Mouse (Mus musculus) hindbrain, postnatal 0 days (tissue): Measurements from ENCODE around the gene Agfg1. TPM values are rescaled to one million over a fixed set of nuclear protein-coding genes. Genes with fewer than 3 reads are reported as not detected.
"Not testable (repeated sequence)": the region's sequence is repeated elsewhere in the genome, so short reads cannot be mapped to it uniquely, and the experiment has no call there.

Experiments used
- ATAC-seq: fragments of 200-750 bp; cut with Nextera tagmentation; 2 replicates; pipeline ENCODE4 v1.8.0; 2017; ENCODE audit warnings: mild to moderate bottlenecking, moderate TSS enrichment, moderate library complexity
- DNase-seq: peaks from one replicate; pipeline ENCODE4 v3.0.0-alpha.2; 2015; ENCODE audit warnings: low spot score
- H3K27ac ChIP-seq: fragments of 300-500 bp; sonication (generic); 2 replicates; pipeline ENCODE4 v1.5.1; 2014; ENCODE audit warnings: mild to moderate bottlenecking
- H3K27me3 ChIP-seq: fragments of 300-500 bp; sonication (generic); 2 replicates; pipeline ENCODE4 v1.6.1; 2014; ENCODE audit warnings: low read length, mixed read lengths; ENCODE audit not compliant: insufficient read depth
- H3K36me3 ChIP-seq: fragments of 300-500 bp; sonication (generic); 2 replicates; pipeline ENCODE4 v1.6.1; 2014; ENCODE audit warnings: low read length, mixed read lengths; ENCODE audit not compliant: insufficient read depth
- H3K4me1 ChIP-seq: fragments of 300-500 bp; sonication (generic); 2 replicates; pipeline ENCODE4 v1.6.1; 2014; ENCODE audit warnings: antibody characterized with exemption, low read length, mixed read lengths; ENCODE audit not compliant: insufficient read depth
- H3K4me2 ChIP-seq: fragments of 300-500 bp; sonication (generic); 2 replicates; pipeline ENCODE4 v1.6.1; 2014; ENCODE audit warnings: low read depth, mild to moderate bottlenecking, low read length, moderate library complexity, mixed read lengths
- H3K4me3 ChIP-seq: fragments of 300-500 bp; sonication (generic); 2 replicates; pipeline ENCODE4 v1.5.1; 2014; ENCODE audit warnings: low read length
- H3K9ac ChIP-seq: fragments of 300-500 bp; sonication (generic); replicated peaks from 2 replicates; pipeline ENCODE4 v1.6.1; 2014; ENCODE audit warnings: mild to moderate bottlenecking, low read length, moderate library complexity, mixed read lengths
- H3K9me3 ChIP-seq: fragments of 300-500 bp; sonication (generic); 2 replicates; pipeline ENCODE4 v1.6.1; 2016; ENCODE audit warnings: low read length, mixed read lengths
- CTCF ChIP-seq: IDR thresholded peaks from 2 replicates; pipeline ENCODE4 v1.5.1; 2016; ENCODE audit warnings: antibody characterized with exemption, control low read depth, low read depth
- WGBS: fragments of 180-500 bp; shearing (Covaris S2); extraction: QIAGEN DNeasy Blood & Tissue Kit; methylation state at CpG from one replicate; pipeline ENCODE4 v1.1.7; 2014; 5-methylcytosine and 5-hydroxymethylcytosine counted together
- polyA plus RNA-seq: library from polyadenylated mRNA; unstranded; fragments of >200 nt; fragmentation: Nextera tagmentation; extraction: Ambion mirVana; gene quantifications from 2 replicates; pipeline ENCODE4 v1.2.1, GENCODE M21; 2015
- total RNA-seq: library from RNA; depleted of rRNA; stranded (reverse); fragments of >200 nt; gene quantifications from 2 replicates; pipeline ENCODE4 v1.2.3, GENCODE M21; 2014

Gene Agfg1
- total and polyA plus RNA-seq, 2 experiments from 2014 or later = 20.7 to 98.6 TPM

DNA sequence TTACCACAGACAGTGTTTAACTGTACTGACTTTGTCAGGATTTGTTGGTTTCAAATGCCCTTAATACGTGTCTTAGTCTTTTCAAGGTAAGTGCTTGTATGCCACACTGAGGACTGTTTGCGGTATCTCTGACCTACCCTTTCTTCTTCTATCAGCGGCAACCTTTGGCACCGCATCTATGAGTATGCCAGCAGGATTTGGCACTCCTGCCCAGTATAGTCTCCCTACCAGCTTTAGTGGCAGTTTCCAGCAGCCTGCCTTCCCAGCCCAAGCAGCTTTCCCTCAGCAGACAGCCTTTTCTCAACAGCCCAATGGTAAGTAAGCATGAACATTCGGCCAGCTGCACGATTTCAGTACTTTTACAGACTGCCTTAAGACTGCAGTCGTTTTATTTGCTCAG lies 54.0 kb downstream of the Agfg1 start:
- no peaks in the 10 kb centered on the region for H3K9me3 ChIP-seq
- no peak for ATAC-seq
- H3K4me2 ChIP-seq = no peak overlapping the region
- DNase-seq = no peak
- no peak overlapping the region for H3K27ac ChIP-seq
- WGBS = 93% methylated on average over 7 of the region's 7 CpGs
- H3K36me3 ChIP-seq = peaks cover 20% of the 10 kb centered on the region
- no peak for TF ChIP-seq CTCF
- H3K9ac ChIP-seq = no peak overlapping the region
- no peak overlapping the region for H3K4me3 ChIP-seq
- H3K27me3 ChIP-seq = no peaks in the 10 kb centered on the region
- no peaks in the 10 kb centered on the region for H3K4me1 ChIP-seq

DNA sequence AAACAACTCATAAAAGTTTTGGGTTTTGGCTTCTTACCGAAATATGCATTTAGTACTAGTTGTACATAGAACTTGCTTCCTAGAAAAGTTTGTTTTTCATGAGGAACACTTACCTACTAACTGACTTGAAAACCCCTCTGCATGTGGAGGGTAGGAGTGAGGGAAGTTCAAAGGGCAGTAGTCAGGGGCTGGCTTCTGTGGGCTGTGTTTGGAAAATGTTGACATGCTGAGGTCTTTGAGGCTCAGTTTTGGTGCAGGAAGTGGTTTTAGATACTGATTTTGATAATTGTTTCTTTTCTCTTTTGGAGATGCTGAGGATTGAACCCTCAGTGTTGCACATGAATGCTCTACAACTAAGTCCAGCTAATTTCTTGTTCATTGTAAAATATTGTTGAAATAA lies 61.3 kb downstream of the Agfg1 start:
- no peak for TF ChIP-seq CTCF
- no peak overlapping the region for H3K9ac ChIP-seq
- H3K27me3 ChIP-seq = no peaks in the 10 kb centered on the region
- H3K4me1 ChIP-seq = no peaks in the 10 kb centered on the region
- no peak overlapping the region for H3K4me3 ChIP-seq
- H3K4me2 ChIP-seq = no peak overlapping the region
- no peak overlapping the region for H3K27ac ChIP-seq
- ATAC-seq (no peak), DNase-seq (no peak)
- peaks cover 20% of the 10 kb centered on the region for H3K36me3 ChIP-seq
- no peaks in the 10 kb centered on the region for H3K9me3 ChIP-seq
- 97% methylated on average over 1 of the region's 1 CpGs for WGBS

DNA sequence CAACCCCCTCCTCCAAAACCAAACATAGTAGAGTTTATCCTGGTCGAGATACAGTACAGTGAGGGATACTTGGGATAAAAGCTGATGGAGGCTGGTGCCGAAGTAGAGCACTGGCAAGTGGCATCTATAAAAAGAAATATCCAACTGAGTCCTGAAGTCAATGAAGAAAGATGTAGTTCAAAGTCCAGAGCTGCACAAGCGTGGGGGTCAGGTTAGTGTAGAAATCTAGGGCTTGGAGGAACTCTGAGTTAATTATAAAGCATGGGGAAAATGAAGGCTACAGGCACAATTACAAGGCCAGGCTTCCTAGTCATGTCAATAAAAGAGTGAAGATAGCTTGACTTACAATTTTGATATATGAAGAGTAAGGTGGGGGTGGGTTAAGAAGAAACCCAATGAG lies 61.9 kb downstream of the Agfg1 start:
- H3K9ac ChIP-seq = no peak overlapping the region

DNA sequence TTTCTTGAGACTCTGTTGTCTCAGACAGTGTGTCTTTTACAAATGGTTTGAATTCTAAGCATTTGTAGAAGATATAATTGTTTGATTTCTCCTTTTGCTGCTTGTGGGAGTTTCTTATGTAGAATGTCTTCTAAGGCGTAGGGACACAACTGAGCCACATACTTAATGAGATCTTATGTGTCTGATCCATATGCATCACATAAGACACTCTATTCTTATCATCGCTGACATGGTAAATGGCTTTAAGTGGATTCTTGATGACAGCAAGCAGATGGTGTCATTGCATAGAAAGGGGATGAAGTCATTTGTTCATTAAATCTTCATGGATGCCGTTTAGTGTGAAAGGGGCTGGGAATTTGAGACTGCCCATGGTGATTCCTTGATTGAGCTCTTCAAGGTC lies 66.6 kb downstream of the Agfg1 start:
- ATAC-seq = no peak
- no peak for TF ChIP-seq CTCF
- 60% methylated on average over 3 of the region's 3 CpGs for WGBS
- no peaks in the 10 kb centered on the region for H3K27me3 ChIP-seq
- no peaks in the 10 kb centered on the region for H3K9me3 ChIP-seq
- no peak overlapping the region for H3K4me3 ChIP-seq
- peaks cover 11% of the 10 kb centered on the region; the same call in 1 of the 2 replicates for H3K36me3 ChIP-seq
- H3K27ac ChIP-seq = no peak overlapping the region
- H3K4me2 ChIP-seq = no peak overlapping the region
- no peak overlapping the region for H3K9ac ChIP-seq
- no peaks in the 10 kb centered on the region for H3K4me1 ChIP-seq
- no peak for DNase-seq

More for the DNA sequence above, 61.9 kb downstream of the Agfg1 start:
- H3K4me1 ChIP-seq = no peaks in the 10 kb centered on the region
- no peak overlapping the region for H3K4me2 ChIP-seq
- no peak for DNase-seq
- no peaks in the 10 kb centered on the region for H3K27me3 ChIP-seq
- no peak overlapping the region for H3K27ac ChIP-seq
- 98% methylated on average over 3 of the region's 3 CpGs for WGBS
- TF ChIP-seq CTCF = no peak
- no peak for ATAC-seq
- peaks cover 20% of the 10 kb centered on the region for H3K36me3 ChIP-seq
- no peaks in the 10 kb centered on the region for H3K9me3 ChIP-seq
- H3K4me3 ChIP-seq = no peak overlapping the region

DNA sequence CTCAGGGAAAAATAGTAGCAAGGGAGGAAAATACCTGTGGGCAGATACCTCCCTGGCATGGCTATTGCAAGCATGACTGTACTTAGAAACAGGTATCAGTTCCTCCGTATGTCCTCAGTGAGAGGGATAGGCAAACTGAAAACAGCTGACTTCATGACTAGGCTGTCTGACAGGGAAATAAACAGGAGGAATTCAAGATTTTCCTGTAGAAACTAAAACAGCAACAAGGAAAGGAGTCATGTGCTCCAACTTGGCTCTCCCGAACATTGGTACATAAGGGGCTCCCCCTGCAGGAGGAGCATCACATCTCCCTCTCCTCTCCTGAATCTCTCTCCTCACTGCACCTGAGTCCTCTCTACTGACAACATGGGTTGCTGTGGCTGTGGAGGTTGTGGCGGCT lies 73.7 kb downstream of the Agfg1 start, which contains the start of gene A030005L19Rik:
Gene A030005L19Rik, plus strand, starts transcription at position 301 of the 400 bp plus-strand sequence.
- Histone ChIP-seq H3K4me3 (no peak within 1 kb of the TSS), H3K27me3 (no peaks in the 10 kb centered on the region), H3K27ac (no peak within 1 kb of the TSS), H3K4me1 (no peaks in the 10 kb centered on the region), H3K4me2 (no peak within 1 kb of the TSS), H3K9ac (no peak within 1 kb of the TSS), H3K36me3 (no peaks in the 10 kb centered on the region), H3K9me3 (no peaks in the 10 kb centered on the region)
- WGBS = 92% methylated on average over 3 of the region's 3 CpGs
- ATAC-seq (no peak), DNase-seq (no peak)
- peak; percentile 14; the same call in 1 of the 2 replicates for TF ChIP-seq CTCF

DNA sequence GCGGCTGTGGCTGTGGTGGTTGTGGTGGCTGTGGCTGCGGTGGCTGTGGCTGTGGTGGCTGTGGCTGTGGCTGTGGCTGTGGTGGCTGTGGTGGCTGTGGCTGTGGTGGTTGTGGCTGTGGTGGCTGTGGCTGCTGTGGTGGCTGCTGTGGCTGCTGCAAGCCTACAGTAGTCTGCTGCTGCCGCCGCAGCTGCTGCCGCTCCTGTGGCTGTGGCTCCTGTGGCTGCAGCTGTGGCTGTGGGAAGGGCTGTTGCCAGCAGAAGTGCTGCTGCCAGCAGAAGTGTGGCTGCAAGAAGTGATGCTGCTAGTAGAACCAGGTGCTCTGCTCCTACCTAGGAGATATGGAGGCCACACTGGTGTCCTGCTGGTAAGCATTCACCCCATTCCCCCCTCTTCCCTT lies 74.2 kb downstream of the Agfg1 start:
- not testable (repeated sequence) for H3K27me3 ChIP-seq, H3K9ac ChIP-seq, H3K4me3 ChIP-seq, DNase-seq, H3K4me1 ChIP-seq, H3K36me3 ChIP-seq, H3K4me2 ChIP-seq, ATAC-seq, H3K9me3 ChIP-seq, H3K27ac ChIP-seq
- WGBS = 91% methylated on average over 5 of the region's 5 CpGs

DNA sequence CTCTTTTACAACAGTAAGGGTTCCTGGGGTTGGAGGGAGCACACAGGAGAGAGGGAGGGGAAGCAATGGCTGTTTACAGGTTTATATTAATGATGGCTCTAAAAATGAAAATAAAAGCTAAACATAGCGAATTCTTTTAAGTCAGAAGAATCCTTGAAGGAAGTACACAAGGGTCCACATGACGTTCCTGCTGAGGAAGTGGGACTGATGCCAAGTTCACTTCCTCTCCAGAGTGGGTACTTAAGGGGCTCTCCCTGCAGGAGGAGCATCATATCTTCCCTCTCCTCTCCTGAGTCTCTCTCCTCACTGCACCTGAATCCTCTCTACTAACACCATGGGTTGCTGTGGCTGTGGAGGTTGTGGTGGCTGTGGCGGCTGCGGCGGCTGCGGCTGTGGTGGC lies 85.4 kb downstream of the Agfg1 start, which contains the start of gene A030014E15Rik:
Gene A030014E15Rik, plus strand, starts transcription at position 268 of the 400 bp plus-strand sequence.
- H3K4me1 ChIP-seq = no peaks in the 10 kb centered on the region
- H3K9ac ChIP-seq = no peak within 1 kb of the TSS
- DNase-seq (no peak), ATAC-seq (no peak)
- no peaks in the 10 kb centered on the region for H3K36me3 ChIP-seq
- H3K27ac ChIP-seq = no peak within 1 kb of the TSS
- 87% methylated on average over 6 of the region's 6 CpGs for WGBS
- no peaks in the 10 kb centered on the region for H3K27me3 ChIP-seq
- H3K9me3 ChIP-seq = no peaks in the 10 kb centered on the region
- H3K4me3 ChIP-seq = no peak within 1 kb of the TSS
- H3K4me2 ChIP-seq = no peak within 1 kb of the TSS
- TF ChIP-seq CTCF = no peak

DNA sequence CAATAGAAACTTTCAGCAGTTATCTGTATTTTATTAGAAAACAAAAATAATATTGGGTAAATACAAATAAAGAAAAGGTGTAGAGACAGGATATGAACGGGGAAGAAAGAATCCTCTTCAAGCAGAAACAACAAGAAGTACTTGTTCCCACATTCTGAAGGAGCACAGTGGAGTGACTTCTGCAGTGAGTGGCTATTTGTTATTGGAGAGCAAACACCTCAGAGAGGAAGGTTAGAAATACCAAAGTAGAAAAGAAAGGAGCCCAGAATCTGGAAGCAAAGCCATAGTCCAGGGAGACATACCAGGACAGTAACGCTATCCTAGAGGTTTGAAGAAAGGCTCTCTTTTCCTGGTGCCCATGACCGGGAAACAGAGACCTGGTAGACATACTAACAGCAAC lies 91.3 kb downstream of the Agfg1 start:
- 94% methylated on average over 2 of the region's 3 CpGs for WGBS
- H3K4me1 ChIP-seq, ATAC-seq, H3K4me2 ChIP-seq, H3K27me3 ChIP-seq, H3K27ac ChIP-seq, H3K36me3 ChIP-seq, H3K9ac ChIP-seq, H3K9me3 ChIP-seq, DNase-seq, H3K4me3 ChIP-seq: not testable (repeated sequence)

DNA sequence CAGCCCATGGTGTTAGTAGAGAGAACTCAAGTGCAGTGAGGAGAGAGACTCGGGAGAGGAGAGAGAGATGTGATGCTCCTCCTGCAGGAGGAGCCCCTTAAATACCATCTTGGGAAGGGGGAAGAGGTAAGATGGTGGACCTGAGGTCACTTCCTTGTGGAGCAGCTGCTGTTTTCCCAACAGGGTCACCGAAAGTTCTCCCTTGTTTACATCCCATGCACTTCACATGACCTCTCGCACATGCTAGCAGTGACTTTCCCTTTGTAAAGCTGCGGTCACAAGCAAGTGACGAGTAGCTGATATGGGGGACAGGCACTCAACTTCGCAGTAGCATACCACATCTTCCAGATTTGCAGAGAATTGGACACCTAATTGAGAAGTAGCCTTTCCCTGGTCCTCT lies 92.0 kb downstream of the Agfg1 start, which contains the start of gene Gm6217:
Gene Gm6217, minus strand, starts transcription at position 74 of the 400 bp plus-strand sequence.
- DNase-seq, H3K4me3 ChIP-seq, H3K9me3 ChIP-seq, H3K4me1 ChIP-seq, ATAC-seq, H3K27ac ChIP-seq, H3K4me2 ChIP-seq, H3K27me3 ChIP-seq, H3K9ac ChIP-seq, H3K36me3 ChIP-seq: not testable (repeated sequence)
- WGBS = no CpG with 5 or more reads among the region's 6 CpGs
